Mouse (Mus musculus) lung, embryonic 15.5 days (tissue): ENCODE results near the gene Mthfd1l. TPM values are rescaled to one million over a fixed set of nuclear protein-coding genes. Genes with fewer than 3 reads are reported as not detected.

Experiments
- ATAC-seq: fragments of 200-750 bp; cut with Nextera tagmentation; 2 replicates; pipeline ENCODE4 v1.8.0; 2017; ENCODE audit warnings: moderate number of reproducible peaks, borderline replicate concordance; ENCODE audit not compliant: low FRiP score, low TSS enrichment; ENCODE audit errors: extremely low read depth
- H3K27ac ChIP-seq: fragments of 300-500 bp; sonication (generic); 2 replicates; pipeline ENCODE4 v1.5.1; 2015; ENCODE audit warnings: moderate library complexity, mild to moderate bottlenecking, inconsistent platforms
- H3K27me3 ChIP-seq: fragments of 300-500 bp; sonication (generic); 2 replicates; pipeline ENCODE4 v1.6.1; 2015; ENCODE audit warnings: inconsistent platforms
- H3K36me3 ChIP-seq: fragments of 300-500 bp; sonication (generic); 2 replicates; pipeline ENCODE4 v1.6.1; 2015; ENCODE audit warnings: inconsistent platforms
- H3K4me1 ChIP-seq: fragments of 300-500 bp; sonication (generic); 2 replicates; pipeline ENCODE4 v1.6.1; 2015; ENCODE audit warnings: inconsistent platforms
- H3K4me2 ChIP-seq: fragments of 300-500 bp; sonication (generic); 2 replicates; pipeline ENCODE4 v1.6.1; 2015; ENCODE audit warnings: inconsistent platforms, mild to moderate bottlenecking, moderate library complexity
- H3K4me3 ChIP-seq: fragments of 300-500 bp; sonication (generic); 2 replicates; pipeline ENCODE4 v1.5.1; 2015; ENCODE audit warnings: mild to moderate bottlenecking, inconsistent platforms
- H3K9ac ChIP-seq: fragments of 300-500 bp; sonication (generic); 2 replicates; pipeline ENCODE4 v1.6.1; 2015; ENCODE audit warnings: inconsistent platforms
- H3K9me3 ChIP-seq: fragments of 300-500 bp; sonication (generic); 2 replicates; pipeline ENCODE4 v1.6.1; 2016; ENCODE audit warnings: inconsistent platforms
- WGBS: fragments of 180-500 bp; shearing (Covaris S2); methylation state at CpG from one replicate; pipeline ENCODE4 v1.1.7; 2015; 5-methylcytosine and 5-hydroxymethylcytosine counted together
- polyA plus RNA-seq: library from polyadenylated mRNA; unstranded; fragments of >200 nt; fragmentation: Nextera tagmentation; extraction: Ambion mirVana; gene quantifications from 2 replicates; pipeline ENCODE4 v1.2.1, GENCODE M21; 2015

Mthfd1l gene
- polyA plus RNA-seq, result 15.5 and 16.1 TPM in 2 replicates

DNA sequence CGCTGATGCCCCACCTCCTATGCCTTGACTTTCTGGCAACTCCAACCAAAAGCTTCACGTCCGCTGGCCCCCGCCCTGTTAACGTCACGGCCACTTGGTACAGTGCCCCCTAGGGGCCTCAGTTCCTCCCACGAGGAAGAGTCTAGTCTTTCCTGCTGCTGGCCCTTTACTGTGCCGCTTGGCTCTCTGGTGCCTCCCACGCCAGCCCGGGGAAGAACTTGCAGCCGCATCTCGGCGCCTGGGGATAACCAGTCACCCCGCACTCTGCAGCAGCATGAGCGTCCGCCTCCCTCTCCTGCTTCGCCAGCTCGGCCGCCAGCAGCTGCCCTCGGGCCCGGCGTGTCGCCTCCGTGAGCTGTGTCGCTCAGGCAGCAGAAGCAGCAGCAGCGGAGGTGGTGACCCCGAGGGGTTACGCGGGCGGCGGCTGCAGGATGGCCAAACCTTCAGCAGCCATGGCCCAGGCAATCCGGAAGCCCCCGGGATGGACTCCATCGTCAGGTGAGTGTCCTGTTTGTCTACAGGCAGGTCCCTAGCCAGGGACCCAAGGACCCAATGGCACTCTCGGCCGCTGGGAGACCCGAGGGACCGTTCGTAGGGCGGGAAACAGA lies at the start of gene Mthfd1l:
TSS of gene Mthfd1l (plus strand) at position 138 of the 608 bp plus-strand sequence.
- WGBS, result 0% methylated on average over 38 of the region's 40 CpGs
- no peaks in the 10 kb centered on the region for H3K9me3 ChIP-seq
- H3K27me3 ChIP-seq, result no peaks in the 10 kb centered on the region
- no peaks in the 10 kb centered on the region for H3K36me3 ChIP-seq
- H3K4me2 ChIP-seq, result peak within 1 kb of the TSS; percentile 93
- H3K4me1 ChIP-seq, result peaks cover 26% of the 10 kb centered on the region
- peak within 1 kb of the TSS; percentile 97 for H3K27ac ChIP-seq
- peak within 1 kb of the TSS; percentile 69 for H3K4me3 ChIP-seq
- H3K9ac ChIP-seq, result peak within 1 kb of the TSS; percentile 69
- ATAC-seq, result peak; percentile 82

DNA sequence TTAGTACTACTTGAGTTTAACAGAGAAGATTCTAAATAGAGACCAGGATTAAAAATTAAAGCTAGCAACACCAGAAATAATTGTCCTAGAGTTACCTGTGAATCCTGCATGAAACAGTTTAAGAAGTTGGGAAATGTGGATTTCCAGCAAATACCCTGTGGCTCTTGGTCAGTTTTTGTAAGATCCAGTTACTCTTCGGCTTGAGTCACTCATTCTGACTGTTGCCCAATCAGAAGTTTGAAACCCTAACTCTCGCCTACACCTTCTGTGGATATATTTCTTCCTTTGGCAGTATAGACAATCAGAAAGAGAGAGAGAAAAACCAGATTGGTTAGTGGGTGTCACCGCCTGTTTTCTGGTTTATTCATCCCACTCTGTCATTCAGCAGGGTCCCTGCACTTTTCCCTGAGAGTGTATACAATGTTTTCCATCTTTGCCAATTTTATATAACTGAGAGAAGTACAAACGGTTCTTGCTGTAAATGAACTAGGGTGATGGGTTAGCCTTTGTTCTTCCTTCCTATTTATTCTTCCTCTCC lies 44.8 kb upstream of the Mthfd1l start:
- no peak overlapping the region for H3K9ac ChIP-seq
- WGBS, result 68% methylated on average over 4 of the region's 4 CpGs
- no peak overlapping the region for H3K4me3 ChIP-seq
- H3K27ac ChIP-seq, result no peak overlapping the region
- H3K27me3 ChIP-seq, result no peaks in the 10 kb centered on the region
- no peaks in the 10 kb centered on the region for H3K4me1 ChIP-seq
- H3K4me2 ChIP-seq, result no peak overlapping the region
- no peaks in the 10 kb centered on the region for H3K9me3 ChIP-seq
- no peaks in the 10 kb centered on the region for H3K36me3 ChIP-seq
- no peak for ATAC-seq

DNA sequence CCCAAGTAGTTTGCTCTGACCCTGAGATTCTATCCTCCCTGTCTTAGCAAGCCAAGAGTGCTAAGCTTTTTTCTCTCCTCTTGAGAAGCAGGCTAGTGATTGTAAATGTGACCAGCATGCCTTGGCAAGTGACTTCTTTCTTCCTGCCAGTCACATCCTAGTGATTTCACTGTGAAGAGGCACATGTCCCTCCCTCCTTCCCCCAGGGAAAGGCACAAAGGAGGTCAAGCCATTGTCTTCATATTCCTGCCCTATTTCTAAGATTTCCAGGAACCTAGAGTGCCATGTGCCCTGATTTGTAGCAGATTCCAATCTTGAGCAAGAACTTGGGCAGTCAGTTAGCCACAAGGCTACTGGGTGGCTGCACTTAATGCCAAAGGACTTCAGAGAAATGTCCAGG lies 41.1 kb upstream of the Mthfd1l start:
- Histone ChIP-seq H3K4me2 (no peak overlapping the region), H3K4me3 (no peak overlapping the region), H3K4me1 (no peaks in the 10 kb centered on the region), H3K36me3 (no peaks in the 10 kb centered on the region), H3K27ac (no peak overlapping the region), H3K9me3 (no peaks in the 10 kb centered on the region), H3K9ac (no peak overlapping the region), H3K27me3 (no peaks in the 10 kb centered on the region)
- no peak for ATAC-seq

DNA sequence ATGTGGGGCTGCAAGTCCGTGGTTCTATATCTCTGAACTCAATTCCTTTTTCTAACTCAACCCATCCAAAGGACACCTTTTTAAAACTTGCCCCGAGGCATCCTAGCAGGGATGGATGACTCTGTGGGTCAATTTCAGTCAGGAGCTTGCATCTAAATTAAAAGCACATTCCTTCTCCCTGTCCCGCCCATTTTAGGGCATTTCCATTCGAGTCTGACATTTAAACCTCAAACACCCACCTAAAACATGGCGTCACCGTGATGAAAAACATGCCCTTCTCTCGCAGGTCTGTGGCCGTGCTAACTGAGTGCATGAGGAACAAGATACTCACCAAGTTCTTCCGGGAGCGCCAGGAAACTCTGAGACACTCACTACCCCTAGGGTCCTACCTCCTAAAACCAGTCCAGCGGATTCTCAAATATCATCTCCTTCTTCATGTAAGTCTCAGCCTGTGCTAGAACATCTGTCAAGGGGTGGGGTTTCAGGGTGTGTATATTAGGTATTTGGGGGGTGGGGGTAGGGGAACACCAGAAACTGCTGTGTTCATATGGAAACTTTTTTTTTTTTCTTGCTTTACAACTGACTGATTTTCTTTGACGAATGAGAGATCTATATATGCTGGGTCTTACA lies 39.5 kb upstream of the Mthfd1l start:
- WGBS, result 71% methylated on average over 12 of the region's 12 CpGs

DNA sequence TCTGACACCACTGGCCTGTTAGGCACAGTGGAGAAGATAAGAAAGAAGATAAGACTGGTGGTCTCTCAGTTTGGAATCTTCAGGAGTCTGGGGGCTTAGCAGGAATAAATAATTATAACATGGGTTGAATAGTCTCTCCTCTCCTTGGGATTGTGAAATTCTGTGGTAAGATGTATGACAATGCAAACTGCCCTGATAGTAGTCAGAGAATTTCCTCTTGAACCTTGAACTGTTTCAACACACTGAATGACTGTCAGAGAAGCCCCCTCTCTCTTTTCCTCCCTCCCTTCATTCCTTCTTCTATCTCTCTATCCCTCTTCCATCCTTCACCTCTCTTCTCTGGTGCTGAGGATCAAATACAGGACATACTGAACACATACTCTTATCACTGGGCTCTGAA lies 36.1 kb upstream of the Mthfd1l start:
- Histone ChIP-seq H3K4me3 (no peak overlapping the region), H3K36me3 (peaks cover 4% of the 10 kb centered on the region; the same call in 1 of the 2 replicates), H3K27ac (no peak overlapping the region), H3K4me1 (peaks cover 8% of the 10 kb centered on the region), H3K27me3 (no peaks in the 10 kb centered on the region), H3K9me3 (no peaks in the 10 kb centered on the region), H3K4me2 (no peak overlapping the region), H3K9ac (no peak overlapping the region)
- ATAC-seq, result no peak

More for the DNA sequence above, 39.5 kb upstream of the Mthfd1l start:
- Histone ChIP-seq H3K4me3 (no peak overlapping the region), H3K36me3 (no peaks in the 10 kb centered on the region), H3K4me2 (no peak overlapping the region), H3K9me3 (no peaks in the 10 kb centered on the region), H3K27ac (no peak overlapping the region), H3K4me1 (no peaks in the 10 kb centered on the region), H3K27me3 (no peaks in the 10 kb centered on the region), H3K9ac (no peak overlapping the region)
- no peak for ATAC-seq

DNA sequence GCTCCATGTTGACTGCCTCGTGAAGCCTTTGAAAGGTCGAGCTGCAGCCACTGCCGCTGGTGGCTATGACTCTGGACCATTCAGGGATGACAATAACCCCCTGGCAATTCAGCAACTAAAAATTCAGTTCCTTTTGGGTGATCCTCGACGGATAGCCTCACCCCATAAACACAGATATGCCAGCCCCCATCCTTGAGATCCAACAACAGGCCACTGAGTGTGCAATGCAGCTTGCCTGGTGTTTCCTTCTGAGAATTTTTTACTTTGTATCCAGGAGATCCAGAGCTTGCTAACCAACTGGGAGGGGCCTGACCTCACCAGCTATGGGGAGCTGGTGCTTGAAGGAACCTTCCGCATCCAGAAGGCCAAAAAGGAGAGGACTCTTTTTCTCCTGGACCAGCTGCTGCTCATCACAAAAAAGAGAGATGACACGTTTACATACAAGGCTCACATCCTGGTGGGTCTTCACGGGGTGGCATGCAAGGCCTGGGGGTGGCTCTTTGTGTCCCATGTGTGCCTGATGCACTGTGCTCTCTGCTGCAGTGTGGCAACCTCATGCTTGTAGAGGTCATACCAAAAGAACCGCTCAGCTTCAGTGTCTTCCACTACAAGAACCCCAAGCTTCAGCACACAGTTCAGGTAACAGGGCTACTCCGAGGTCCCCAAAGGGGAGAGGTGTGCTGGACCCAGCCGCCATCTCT lies 32.9 kb upstream of the Mthfd1l start:
- no peak for ATAC-seq
- no peaks in the 10 kb centered on the region for H3K27me3 ChIP-seq
- no peaks in the 10 kb centered on the region for H3K9me3 ChIP-seq
- 80% methylated on average over 11 of the region's 11 CpGs for WGBS
- H3K4me2 ChIP-seq, result no peak overlapping the region
- H3K27ac ChIP-seq, result peak overlapping the region; percentile 76
- H3K36me3 ChIP-seq, result peaks cover 4% of the 10 kb centered on the region; the same call in 1 of the 2 replicates
- no peak overlapping the region for H3K9ac ChIP-seq
- H3K4me1 ChIP-seq, result peaks cover 15% of the 10 kb centered on the region
- no peak overlapping the region for H3K4me3 ChIP-seq

DNA sequence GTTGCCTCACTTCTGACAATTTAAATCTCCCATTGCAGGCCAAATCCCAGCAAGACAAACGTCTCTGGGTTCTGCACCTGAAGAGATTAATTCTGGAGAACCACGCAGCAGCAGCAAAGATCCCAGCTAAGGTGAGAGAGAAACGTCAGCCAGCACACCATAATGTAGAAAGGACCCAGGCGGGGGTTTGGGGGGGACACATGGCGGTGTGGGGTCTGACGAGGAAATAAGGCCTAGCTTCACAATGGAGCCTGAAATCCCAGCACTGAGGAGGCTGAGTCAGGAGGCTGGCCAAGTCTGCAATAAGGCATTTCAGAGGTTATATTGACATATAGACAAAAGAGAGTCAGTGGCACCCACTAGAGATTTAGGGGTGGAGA lies 32.3 kb upstream of the Mthfd1l start:
- H3K9ac ChIP-seq, result no peak overlapping the region
- WGBS, result 72% methylated on average over 6 of the region's 6 CpGs
- no peaks in the 10 kb centered on the region for H3K27me3 ChIP-seq
- ATAC-seq, result no peak
- H3K36me3 ChIP-seq, result peaks cover 4% of the 10 kb centered on the region; the same call in 1 of the 2 replicates
- H3K9me3 ChIP-seq, result no peaks in the 10 kb centered on the region
- peaks cover 15% of the 10 kb centered on the region for H3K4me1 ChIP-seq
- peak overlapping the region; percentile 76 for H3K27ac ChIP-seq
- H3K4me2 ChIP-seq, result no peak overlapping the region
- no peak overlapping the region for H3K4me3 ChIP-seq

DNA sequence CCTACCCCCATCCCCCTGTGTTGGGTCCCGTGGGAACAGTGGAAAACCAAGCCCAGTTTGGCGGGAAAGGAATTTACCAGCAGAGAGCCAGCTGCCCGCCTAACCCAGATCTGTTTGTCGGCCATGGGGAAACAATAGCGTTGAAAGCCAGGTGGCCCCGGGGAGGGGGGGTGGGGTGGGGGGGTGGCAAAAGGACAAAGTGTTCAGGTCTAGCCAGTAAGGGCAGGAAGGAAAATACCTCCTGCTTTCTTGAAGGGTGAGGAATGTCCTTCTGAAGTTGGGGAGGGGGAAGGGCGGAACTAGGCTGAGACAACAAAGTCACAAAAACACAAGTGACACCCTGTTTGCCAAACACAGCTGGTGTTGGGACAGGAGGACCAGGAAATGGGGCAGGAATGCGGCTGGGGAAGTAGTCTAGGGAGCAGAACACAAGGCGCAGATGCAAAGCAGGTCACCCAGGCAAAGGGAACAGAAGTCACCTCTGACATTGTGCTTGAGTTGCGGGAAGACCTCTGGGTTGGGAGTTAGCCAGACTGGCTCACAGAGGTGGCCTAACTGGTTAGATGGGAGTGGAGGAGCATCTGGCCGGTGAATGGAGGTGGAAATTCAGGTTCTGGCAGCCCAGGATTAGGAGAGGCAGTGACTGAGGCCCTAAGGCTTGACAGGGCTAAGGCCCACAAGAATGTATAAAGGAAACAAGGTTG lies 31.7 kb upstream of the Mthfd1l start:
- Histone ChIP-seq H3K27ac (peak overlapping the region; percentile 76), H3K4me2 (peak overlapping the region; percentile 6; the same call in 1 of the 2 replicates), H3K27me3 (no peaks in the 10 kb centered on the region), H3K4me1 (peaks cover 15% of the 10 kb centered on the region), H3K9ac (no peak overlapping the region), H3K36me3 (peaks cover 4% of the 10 kb centered on the region; the same call in 1 of the 2 replicates), H3K4me3 (no peak overlapping the region), H3K9me3 (no peaks in the 10 kb centered on the region)
- 22% methylated on average over 11 of the region's 11 CpGs for WGBS
- ATAC-seq, result peak; percentile 85

DNA sequence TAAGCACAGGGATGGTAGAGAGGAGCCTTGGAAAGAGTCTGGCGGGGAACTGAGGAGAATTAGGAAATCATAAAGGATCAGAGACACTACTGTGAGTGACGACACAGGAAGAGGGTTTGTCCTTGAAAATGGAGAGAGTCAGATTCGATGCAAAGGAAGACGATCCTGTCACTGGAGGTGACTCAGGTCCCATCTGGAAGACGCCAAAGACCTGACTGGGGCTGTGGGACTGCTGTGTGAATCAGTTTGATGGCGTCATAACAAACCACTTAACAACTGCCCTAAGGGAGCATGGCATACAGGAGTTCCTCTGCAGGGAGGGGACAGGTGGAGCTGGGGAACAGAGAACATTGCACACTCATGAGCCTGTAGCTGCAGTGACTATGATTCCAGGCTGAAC lies 30.6 kb upstream of the Mthfd1l start:
- H3K9ac ChIP-seq, result no peak overlapping the region
- no peak overlapping the region for H3K4me2 ChIP-seq
- H3K4me1 ChIP-seq, result peaks cover 15% of the 10 kb centered on the region
- H3K4me3 ChIP-seq, result no peak overlapping the region
- WGBS, result 56% methylated on average over 6 of the region's 6 CpGs
- no peaks in the 10 kb centered on the region for H3K27me3 ChIP-seq
- no peaks in the 10 kb centered on the region for H3K9me3 ChIP-seq
- ATAC-seq, result no peak
- H3K36me3 ChIP-seq, result peaks cover 4% of the 10 kb centered on the region; the same call in 1 of the 2 replicates
- H3K27ac ChIP-seq, result peak overlapping the region; percentile 76; the same call in 1 of the 2 replicates

DNA sequence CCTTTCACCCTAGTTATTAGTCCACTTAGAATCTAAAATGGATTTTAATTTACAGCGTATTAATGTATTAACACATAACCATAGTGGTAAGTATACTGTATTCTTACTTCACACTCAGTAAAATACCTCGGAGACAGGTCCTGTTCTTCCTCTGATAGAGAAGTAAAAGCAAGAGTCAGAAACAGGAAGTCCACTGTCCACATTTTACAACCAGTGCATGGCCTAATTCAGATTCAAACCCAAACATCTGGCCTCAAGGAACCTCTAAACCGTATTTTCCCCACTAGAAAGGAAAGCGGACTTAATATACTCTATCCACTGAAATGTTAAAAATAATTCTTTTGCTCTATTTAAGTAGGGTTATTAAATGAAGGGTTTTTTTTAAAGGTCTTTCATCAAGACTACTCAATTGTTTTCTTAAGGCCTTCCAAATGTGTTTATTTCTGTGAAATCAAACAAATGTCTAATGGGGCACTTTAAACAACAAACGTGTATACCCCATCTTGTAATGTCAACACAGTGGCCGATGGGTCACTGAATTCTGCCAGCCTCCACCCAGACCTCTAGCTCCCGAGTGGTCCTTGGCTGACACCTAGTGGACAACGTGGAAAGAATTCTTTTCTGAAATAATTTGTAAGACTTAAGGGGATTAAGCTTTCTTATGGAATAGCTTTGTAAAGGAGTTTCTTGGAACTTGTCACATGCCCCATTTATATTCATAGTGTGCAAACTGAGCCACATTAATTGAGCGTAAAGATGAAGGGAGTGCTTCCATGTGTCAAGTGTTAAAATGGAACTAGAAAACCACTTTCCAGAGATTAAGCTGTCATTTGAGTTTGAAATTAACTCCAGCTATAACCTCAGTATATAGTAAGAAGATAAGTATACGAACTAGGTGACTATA lies 29.2 kb upstream of the Mthfd1l start:
- H3K27ac ChIP-seq, result no peak overlapping the region
- no peak for ATAC-seq
- no peak overlapping the region for H3K4me3 ChIP-seq
- H3K4me2 ChIP-seq, result no peak overlapping the region
- 29% methylated on average over 10 of the region's 10 CpGs for WGBS
- H3K36me3 ChIP-seq, result peaks cover 4% of the 10 kb centered on the region; the same call in 1 of the 2 replicates
- no peaks in the 10 kb centered on the region for H3K27me3 ChIP-seq
- H3K9ac ChIP-seq, result no peak overlapping the region
- peaks cover 15% of the 10 kb centered on the region for H3K4me1 ChIP-seq
- H3K9me3 ChIP-seq, result no peaks in the 10 kb centered on the region

DNA sequence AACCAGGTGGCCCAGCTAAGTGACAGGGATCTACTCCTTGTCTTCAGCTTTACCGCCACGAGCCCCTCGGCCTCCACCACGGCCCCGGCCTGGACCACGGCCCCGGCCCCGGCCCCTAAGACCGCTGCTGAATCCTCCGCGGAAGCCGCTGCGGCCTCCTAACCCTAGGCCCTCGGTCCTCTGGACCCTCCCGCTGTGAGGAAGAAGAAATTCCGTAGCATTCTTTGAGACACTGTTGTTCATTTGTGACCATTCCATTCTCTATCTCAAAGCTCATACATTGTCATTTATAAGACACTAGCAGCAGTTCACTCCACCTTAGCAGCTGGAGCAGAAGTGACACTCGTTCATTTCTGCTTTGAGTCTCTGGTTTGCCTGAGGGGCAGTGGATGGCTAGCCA lies 26.0 kb upstream of the Mthfd1l start:
- Histone ChIP-seq H3K4me2 (no peak overlapping the region), H3K9ac (no peak overlapping the region), H3K4me1 (peaks cover 7% of the 10 kb centered on the region), H3K36me3 (no peaks in the 10 kb centered on the region), H3K4me3 (no peak overlapping the region), H3K9me3 (no peaks in the 10 kb centered on the region), H3K27ac (no peak overlapping the region), H3K27me3 (no peaks in the 10 kb centered on the region)
- WGBS, result 91% methylated on average over 17 of the region's 17 CpGs
- ATAC-seq, result no peak
